Mouse (Mus musculus) liver (tissue): ENCODE data around the gene Gm49416.
A peak's percentile ranks its signal among the peaks of the same experiment; 100 is the strongest.
"Not testable (repeated sequence)": the region's sequence is repeated elsewhere in the genome, so short reads cannot be mapped to it uniquely, and the experiment has no call there.

Source experiments
- DNase-seq: peaks from one replicate; pipeline ENCODE4 v3.0.0-alpha.2; 2020; ENCODE audit warnings: mixed read lengths

The Gm49416 gene

GRCm38 (mm10) chr19:8888511-8889385, at the start of gene Gm49416, which contains the start of gene 1810009A15Rik:
TSS of gene Gm49416 (plus strand) at chr19:8888926.
TSS of gene 1810009A15Rik (plus strand) at chr19:8888853.
- DNase-seq: peak; percentile 98

GRCm38 (mm10) chr19:8839103-8839907, 49.4 kb upstream of the Gm49416 start, which contains the start of gene Gng3:
TSS of gene Gng3 (minus strand) at chr19:8839194.
- no peak for DNase-seq

GRCm38 (mm10) chr19:8839908-8840791, 48.6 kb upstream of the Gm49416 start:
- peak; percentile 88 for DNase-seq

- no peak for DNase-seq
Measured at GRCm38 (mm10) chr19:8841012-8841411, 47.7 kb upstream of the Gm49416 start.

- DNase-seq: no peak
Measured at GRCm38 (mm10) chr19:8842961-8843360, 45.8 kb upstream of the Gm49416 start.

- DNase-seq: peak; percentile 79
Measured at GRCm38 (mm10) chr19:8844371-8845129, 44.2 kb upstream of the Gm49416 start.

GRCm38 (mm10) chr19:8848356-8848755, 40.4 kb upstream of the Gm49416 start:
- no peak for DNase-seq

GRCm38 (mm10) chr19:8850402-8850901, 38.3 kb upstream of the Gm49416 start, which contains the start of gene Lrrn4cl:
TSS of gene Lrrn4cl (plus strand) at chr19:8850768.
- no peak for DNase-seq

GRCm38 (mm10) chr19:8851639-8852038, 37.1 kb upstream of the Gm49416 start:
- DNase-seq: peak; percentile 30

GRCm38 (mm10) chr19:8852236-8852928, 36.3 kb upstream of the Gm49416 start:
- DNase-seq: no peak

GRCm38 (mm10) chr19:8853117-8853516, 35.6 kb upstream of the Gm49416 start:
- no peak for DNase-seq

- DNase-seq: peak; percentile 69
Measured at GRCm38 (mm10) chr19:8857689-8858088, 31.0 kb upstream of the Gm49416 start.

- peak; percentile 46 for DNase-seq
Measured at GRCm38 (mm10) chr19:8859018-8859417, 29.7 kb upstream of the Gm49416 start.

GRCm38 (mm10) chr19:8864265-8864664, 24.5 kb upstream of the Gm49416 start:
- DNase-seq: no peak

GRCm38 (mm10) chr19:8870381-8870780, 18.3 kb upstream of the Gm49416 start:
- not testable (repeated sequence) for DNase-seq

- no peak for DNase-seq
Measured at GRCm38 (mm10) chr19:8870838-8871237, 17.9 kb upstream of the Gm49416 start.

- DNase-seq: peak; percentile 96
Measured at GRCm38 (mm10) chr19:8871267-8872186, 17.2 kb upstream of the Gm49416 start, which contains the start of gene Ubxn1. TSS of gene Ubxn1 (plus strand) at chr19:8871496.

- DNase-seq: no peak
Measured at GRCm38 (mm10) chr19:8872266-8872840, 16.4 kb upstream of the Gm49416 start.

GRCm38 (mm10) chr19:8875031-8875430, 13.7 kb upstream of the Gm49416 start:
- DNase-seq: no peak
